Mouse (Mus musculus) erythroblast, embryonic 14.5 days (primary cell): ENCODE measurements around the gene Ndst4.

Source experiments
- GATA1 ChIP-seq: IDR thresholded peaks from 2 replicates; pipeline ENCODE4 v1.6.1; 2012; ENCODE audit warnings: low read length, inconsistent platforms, mixed read lengths
- TAL1 ChIP-seq: IDR thresholded peaks from 3 replicates; pipeline ENCODE4 v1.6.1; 2012; ENCODE audit warnings: low read length, inconsistent platforms, mixed read lengths

DNA sequence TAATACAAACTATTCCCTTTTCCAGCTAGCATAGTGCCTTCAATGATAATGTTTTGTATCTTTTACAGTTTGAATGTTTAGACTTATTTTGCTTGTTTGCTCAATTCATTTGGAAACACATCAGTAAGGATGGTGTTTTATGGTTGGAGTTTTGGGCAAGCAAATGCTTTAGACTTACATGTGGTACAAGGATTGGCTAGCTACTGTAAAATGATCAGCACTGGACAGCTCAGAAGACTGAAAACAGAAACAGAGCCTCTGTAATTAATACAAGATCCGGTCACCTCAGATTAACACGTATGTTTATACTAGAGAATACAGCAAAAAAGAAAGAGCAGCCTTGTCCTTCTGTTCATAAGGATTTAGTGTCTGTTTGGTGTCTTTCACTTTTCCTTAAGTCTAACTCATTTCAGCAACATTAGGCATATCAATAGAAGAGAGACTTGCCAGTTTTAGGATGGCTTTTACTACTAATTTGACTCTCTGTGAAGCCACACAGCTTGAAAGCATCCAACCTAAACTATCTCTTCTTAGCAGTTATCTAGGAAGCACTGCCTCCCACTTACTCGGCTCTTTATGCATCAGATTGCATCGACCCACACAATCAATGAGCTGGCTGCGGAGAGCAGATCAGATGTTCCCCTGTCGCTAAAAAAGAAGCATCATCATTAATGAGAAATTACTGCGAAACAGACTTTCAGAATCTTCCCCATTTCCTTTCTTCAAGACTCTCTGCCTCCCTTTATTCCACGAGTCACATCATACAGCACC, 279.8 kb downstream of the Ndst4 start:
- TF ChIP-seq GATA1 (no peak), TAL1 (no peak)
